In genomic region chr13:45513009-45513984, GRCm38 (mm10) we compare ENCODE assay signal across 9 mouse cellular contexts. TPM values are rescaled to one million over a fixed set of nuclear protein-coding genes. Genes with fewer than 3 reads are reported as not detected.
A peak's percentile ranks its signal among the peaks of the same experiment; 100 is the strongest.
DNase-seq lines count a peak whose midpoint lies in the region; ATAC-seq and TF ChIP-seq lines count a peak whose summit lies in the region.
"Had no signal": no experiment of that assay in that cellular context is flagged by ENCODE, and none has a peak within 500 bp of the region (broad histone marks: within the 10 kb centered on the region; RNA-seq: fewer than 3 reads in every experiment).

No protein-coding gene starts in this region.

- H3K4me2 ChIP-seq in heart, embryonic 15.5 days: no peak overlapping the region

- no peak for DNase-seq in heart, postnatal 10 days
- peak; percentile 53 for DNase-seq in 3T3-L1 (ENCODE audit: low read depth, low spot score)
- DNase-seq in MEL (ENCODE audit: low read depth, low spot score): peak; percentile 85
- no peak for DNase-seq in limb, embryonic 10.5 days (ENCODE audit: low spot score)
- no peak for DNase-seq in embryo, embryonic 9.5 days (ENCODE audit: extremely low spot score)
- DNase-seq: right cerebral cortex, postnatal 14 days had no signal

- no peak overlapping the region for H3K4me3 ChIP-seq in heart, embryonic 15.5 days
- H3K4me3 ChIP-seq in MEL (ENCODE audit: control insufficient read depth in 1 of 2, insufficient read depth in 1 of 2, low read depth in 2 of 2, low read length in 2 of 2): peak overlapping the region; percentile 48 to 61
- no peak overlapping the region for H3K4me3 ChIP-seq in limb, embryonic 10.5 days

- intact Hi-C loops in heart, postnatal 10 days (cut with DNase I): no loop called here

- WGBS in heart, embryonic 15.5 days: 51% methylated on average over 12 of the region's 12 CpGs
- WGBS in limb, embryonic 10.5 days: 87% methylated on average over 12 of the region's 12 CpGs

- peaks cover 8% of the 10 kb centered on the region for H3K79me2 ChIP-seq in MEL (ENCODE audit: control insufficient read depth, insufficient read depth, low read length, poor library complexity)

- peak; percentile 27 to 58; a peak in 3 of 4 replicates for TF ChIP-seq EP300 in MEL (IDR thresholded peaks at IDR 0.05; ENCODE audit: low read depth in 1 of 2, low read length in 2 of 2)

- H3K27me3 ChIP-seq in heart, embryonic 15.5 days: no peaks in the 10 kb centered on the region
- no peaks in the 10 kb centered on the region for H3K27me3 ChIP-seq in MEL (ENCODE audit: control insufficient read depth in 1 of 2, insufficient read depth in 2 of 2, low read length in 2 of 2)
- peaks cover 11% of the 10 kb centered on the region for H3K27me3 ChIP-seq in limb, embryonic 10.5 days (ENCODE audit: low read depth, poor library complexity, severe bottlenecking)

- no peaks in the 10 kb centered on the region; the same call in 1 of the 2 replicates for H3K36me3 ChIP-seq in heart, embryonic 15.5 days
- peaks cover 0 to 37% of the 10 kb centered on the region in 2 experiments; a peak in 2 of 4 replicates for H3K36me3 ChIP-seq in MEL (ENCODE audit: control insufficient read depth in 1 of 2, insufficient read depth in 2 of 2, low read length in 2 of 2)
- no peaks in the 10 kb centered on the region for H3K36me3 ChIP-seq in limb, embryonic 10.5 days

- no peak; a peak in 2 of 4 replicates for TF ChIP-seq POLR2A in MEL (IDR thresholded peaks at IDR 0.05; ENCODE audit: control insufficient read depth in 1 of 2, insufficient read depth in 1 of 2, low read depth in 1 of 2, low read length in 2 of 2, poor library complexity in 1 of 2)

- H3K9me3 ChIP-seq in heart, embryonic 15.5 days (replicated peaks): no peaks in the 10 kb centered on the region
- H3K9me3 ChIP-seq in MEL (replicated peaks; ENCODE audit: insufficient read depth, low read length): no peaks in the 10 kb centered on the region
- H3K9me3 ChIP-seq in limb, embryonic 10.5 days (replicated peaks): no peaks in the 10 kb centered on the region

- ATAC-seq in heart, embryonic 15.5 days (replicated peaks; ENCODE audit: insufficient number of reproducible peaks, insufficient read depth, low FRiP score, low read depth): no peak
- ATAC-seq in granulocyte monocyte progenitor cell, adult 5-6 weeks (replicated peaks; ENCODE audit: poor library complexity, severe bottlenecking): no peak
- ATAC-seq: hindbrain, postnatal 0 days had no signal

- peak overlapping the region; percentile 65 for H3K27ac ChIP-seq in heart, embryonic 15.5 days
- H3K27ac ChIP-seq in MEL (ENCODE audit: control insufficient read depth, low read depth, low read length): peak overlapping the region; percentile 98
- H3K27ac ChIP-seq in limb, embryonic 10.5 days: peak overlapping the region; percentile 50
- H3K27ac ChIP-seq: hindbrain, postnatal 0 days had no signal

- TF ChIP-seq RAD21 in MEL (IDR thresholded peaks at IDR 0.05; ENCODE audit: low read depth, low read length): no peak

- TF ChIP-seq CTCF in MEL (IDR thresholded peaks at IDR 0.05 in 2 of 3, conservative IDR thresholded peaks at IDR 0.05 in 1 of 3; ENCODE audit: control insufficient read depth in 1 of 3, insufficient read depth in 1 of 3, low read depth in 2 of 3, low read length in 3 of 3, poor library complexity in 1 of 3, severe bottlenecking in 1 of 3): no peak

- H3K9ac ChIP-seq in heart, embryonic 15.5 days: peak overlapping the region; percentile 22; the same call in 1 of the 2 replicates
- peak overlapping the region; percentile 64 for H3K9ac ChIP-seq in MEL (ENCODE audit: control insufficient read depth, low read depth, low read length, poor library complexity, severe bottlenecking)

- peaks cover 83% of the 10 kb centered on the region for H3K4me1 ChIP-seq in heart, embryonic 15.5 days (replicated peaks)
- peaks cover 15 to 53% of the 10 kb centered on the region in 2 experiments for H3K4me1 ChIP-seq in MEL (ENCODE audit: control insufficient read depth in 1 of 2, insufficient read depth in 2 of 2, low read length in 2 of 2)
- H3K4me1 ChIP-seq in limb, embryonic 10.5 days: peaks cover 53% of the 10 kb centered on the region

TF ChIP-seq in MEL, 35 proteins besides CTCF, POLR2A, EP300 and RAD21:
- no peak; the same call in none of the 2 replicates for TF ChIP-seq ETS1 (IDR thresholded peaks at IDR 0.05; ENCODE audit: low read depth, low read length)
- no peak for TF ChIP-seq POLR2AphosphoS5 (IDR thresholded peaks at IDR 0.05; ENCODE audit: borderline replicate concordance, low read depth, low read length)
- TF ChIP-seq TCF12 (IDR thresholded peaks at IDR 0.05; ENCODE audit: low read depth, low read length): 0 out of 2 replicates have a peak, but pooled peaks have one; percentile 32
- TF ChIP-seq MAFK (IDR thresholded peaks at IDR 0.05; ENCODE audit: borderline replicate concordance, low read depth, low read length): no peak
- no peak for TF ChIP-seq ZNF384 (IDR thresholded peaks at IDR 0.05; ENCODE audit: low read depth, low read length)
- no peak for TF ChIP-seq MEF2A (IDR thresholded peaks at IDR 0.05; ENCODE audit: extremely low read depth, insufficient replicate concordance, low read depth, low read length, poor library complexity, severe bottlenecking)
- TF ChIP-seq RCOR1 (IDR thresholded peaks at IDR 0.05; ENCODE audit: low read depth, low read length): no peak
- TF ChIP-seq MXI1 (IDR thresholded peaks at IDR 0.05; ENCODE audit: low read depth, low read length): peak; percentile 74
- TF ChIP-seq USF1 (IDR thresholded peaks at IDR 0.05; ENCODE audit: low read depth, low read length): peak; percentile 86
- TF ChIP-seq POLR2AphosphoS2 (IDR thresholded peaks at IDR 0.05; ENCODE audit: low read length): no peak
- TF ChIP-seq HCFC1 (IDR thresholded peaks at IDR 0.05; ENCODE audit: low read depth, low read length): 0 out of 2 replicates have a peak, but pooled peaks have one; percentile 49
- no peak for TF ChIP-seq GABPA (IDR thresholded peaks at IDR 0.05; ENCODE audit: low read depth, low read length)
- TF ChIP-seq MYB (IDR thresholded peaks at IDR 0.05; ENCODE audit: low read depth, low read length): no peak
- TF ChIP-seq TAL1 (IDR thresholded peaks at IDR 0.05; ENCODE audit: low read length): peak; percentile 41
- TF ChIP-seq NRF1 (IDR thresholded peaks at IDR 0.05; ENCODE audit: insufficient read depth, low read depth, low read length, poor library complexity, severe bottlenecking): no peak
- TF ChIP-seq USF2 (IDR thresholded peaks at IDR 0.05; ENCODE audit: borderline replicate concordance in 1 of 2, insufficient read depth in 1 of 2, low read depth in 1 of 2, low read length in 2 of 2): no peak; a peak in 1 of 4 replicates
- no peak for TF ChIP-seq SMC3 (IDR thresholded peaks at IDR 0.05; ENCODE audit: low read depth, low read length)
- no peak for TF ChIP-seq CHD1 (IDR thresholded peaks at IDR 0.05; ENCODE audit: low read depth, low read length)
- no peak for TF ChIP-seq TBP (IDR thresholded peaks at IDR 0.05; ENCODE audit: low read depth, low read length)
- no peak for TF ChIP-seq ZC3H11A (IDR thresholded peaks at IDR 0.05; ENCODE audit: low read depth, low read length)
- no peak for TF ChIP-seq JUND (IDR thresholded peaks at IDR 0.05; ENCODE audit: low read depth, low read length)
- TF ChIP-seq UBTF (IDR thresholded peaks at IDR 0.05; ENCODE audit: borderline replicate concordance, insufficient read depth, low read depth, low read length): no peak
- 0 out of 2 replicates have a peak, but pooled peaks have one; percentile 25 for TF ChIP-seq ZMIZ1 (IDR thresholded peaks at IDR 0.05; ENCODE audit: low read depth, low read length)
- no peak for TF ChIP-seq CHD2 (IDR thresholded peaks at IDR 0.05; ENCODE audit: low read length)
- TF ChIP-seq MAX (IDR thresholded peaks at IDR 0.05; ENCODE audit: low read length): peak; percentile 66; the same call in 1 of the 2 replicates
- no peak for TF ChIP-seq ZKSCAN1 (IDR thresholded peaks at IDR 0.05; ENCODE audit: low read depth, low read length)
- TF ChIP-seq KAT2A (conservative IDR thresholded peaks at IDR 0.05; ENCODE audit: low read depth, low read length): no peak
- TF ChIP-seq MAZ (IDR thresholded peaks at IDR 0.05; ENCODE audit: low read depth, low read length): no peak
- TF ChIP-seq GATA1 (IDR thresholded peaks at IDR 0.05; ENCODE audit: low read depth, low read length): peak; percentile 74
- no peak; the same call in 1 of the 2 replicates for TF ChIP-seq NELFE (IDR thresholded peaks at IDR 0.05; ENCODE audit: low read depth, low read length)
- TF ChIP-seq BHLHE40 (IDR thresholded peaks at IDR 0.05; ENCODE audit: borderline replicate concordance, low read depth, low read length): peak; percentile 96
- TF ChIP-seq SIN3A (IDR thresholded peaks at IDR 0.05; ENCODE audit: low read length): peak; percentile 20
- TF ChIP-seq MYC (IDR thresholded peaks at IDR 0.05; ENCODE audit: low read depth, low read length): no peak
- TF ChIP-seq E2F4 (IDR thresholded peaks at IDR 0.05; ENCODE audit: borderline replicate concordance, low read depth, low read length): no peak
- TF ChIP-seq ELF1 (IDR thresholded peaks at IDR 0.05; ENCODE audit: low read depth, low read length): peak; percentile 51; the same call in 1 of the 2 replicates

RNA-seq across cellular contexts. Expression of gene Gmpr, which starts 6.1 kb away (rescaled TPM):
- polyA plus RNA-seq in heart, embryonic 15.5 days (2015; fragmentation: Nextera tagmentation; extraction: Ambion mirVana): 180 and 185 TPM in 2 replicates
- total RNA-seq in heart, postnatal 10 days (2021): 100 to 1,000 TPM; 221 to 255 TPM
- total RNA-seq in MEL (2012; rRNA removed): 60.9 and 64.2 TPM in 2 replicates
- 100 to 1,000 TPM in 1 of 2 experiments, not detected in 1; 130 TPM for polyA plus RNA-seq in MEL (2012; ENCODE audit: insufficient read depth in 1 of 2, insufficient read length in 2 of 2, low read depth in 1 of 2, low replicate concordance in 2 of 2, missing spikeins in 1 of 2)
- 25.2 and 27.8 TPM in 2 replicates for polyA plus RNA-seq in limb, embryonic 10.5 days (2016; fragmentation: Nextera tagmentation; extraction: Ambion mirVana)
- 16.4 and 22.5 TPM in 2 replicates for total RNA-seq in granulocyte monocyte progenitor cell, adult 5-6 weeks (2014; fragmentation: Nextera tagmentation)
- 12.9 and 13.4 TPM in 2 replicates for total RNA-seq in granulocyte monocyte progenitor cell, adult 5-6 weeks (2017)

Comparison
In these comparisons a context has a peak if more than half of its experiments do, and no peak if none do; other contexts are left out.
1. H3K4me3 ChIP-seq: peak in MEL (2 of 2); none in heart, embryonic 15.5 days (single experiment) and limb, embryonic 10.5 days (single experiment).
2. DNase-seq: peak in 3T3-L1 (single experiment) and MEL (single experiment); none in heart, postnatal 10 days (0 of 2), limb, embryonic 10.5 days (single experiment) and embryo, embryonic 9.5 days (single experiment).
3. Peak in every context shown above with its lines, with median percentiles within 50 percentile points of each other: H3K27ac ChIP-seq.